Mouse (Mus musculus) megakaryocyte, embryonic 14.5 days (primary cell): ENCODE results near the gene Csrnp3. TPM values are rescaled to one million over a fixed set of nuclear protein-coding genes. Genes with fewer than 3 reads are reported as not detected.

Source experiments
- H3K27me3 ChIP-seq: replicated peaks from 2 replicates; pipeline ENCODE3; 2012; ENCODE audit warnings: inconsistent platforms
- H3K36me3 ChIP-seq: replicated peaks from 2 replicates; pipeline ENCODE3; 2012; ENCODE audit warnings: low read length, inconsistent platforms, mixed read lengths
- H3K4me1 ChIP-seq: 2 replicates; pipeline ENCODE4 v1.6.1; 2012; ENCODE audit warnings: inconsistent platforms
- H3K4me3 ChIP-seq: replicated peaks from 2 replicates; pipeline ENCODE3; 2012; ENCODE audit warnings: moderate library complexity, mild to moderate bottlenecking, inconsistent platforms
- H3K9me3 ChIP-seq: 2 replicates; pipeline ENCODE4 v1.6.1; 2012; ENCODE audit warnings: inconsistent platforms
- FLI1 ChIP-seq: IDR thresholded peaks from 2 replicates; pipeline ENCODE4 v1.6.1; 2012; ENCODE audit warnings: low read length, inconsistent platforms, mixed read lengths
- GATA1 ChIP-seq: IDR thresholded peaks from 3 replicates; pipeline ENCODE4 v1.6.1; 2012; ENCODE audit warnings: mixed read lengths, low read length, inconsistent platforms, borderline replicate concordance
- polyA plus RNA-seq: library from polyadenylated mRNA; stranded (reverse); fragments of >175 nt; gene quantifications from 2 replicates; pipeline ENCODE4 v1.2.3, GENCODE M21; 2012; ENCODE audit warnings: low replicate concordance; ENCODE audit not compliant: insufficient read depth

Csrnp3 gene
- polyA plus RNA-seq, 1 experiment = not detected

GRCm38 (mm10) chr2:65968810-65969209 is 123.2 kb downstream of the Csrnp3 start:
- no peak overlapping the region for H3K4me3 ChIP-seq
- H3K36me3 ChIP-seq = no peaks in the 10 kb centered on the region
- TF ChIP-seq FLI1 = no peak

GRCm38 (mm10) chr2:65973907-65974306 is 128.3 kb downstream of the Csrnp3 start:
- Histone ChIP-seq H3K27me3 (no peaks in the 10 kb centered on the region), H3K4me3 (no peak overlapping the region), H3K4me1 (no peaks in the 10 kb centered on the region), H3K9me3 (peaks cover 25% of the 10 kb centered on the region), H3K36me3 (no peaks in the 10 kb centered on the region)
- TF ChIP-seq FLI1 = no peak

More at GRCm38 (mm10) chr2:65968810-65969209, 123.2 kb downstream of the Csrnp3 start:
- Histone ChIP-seq H3K9me3 (peaks cover 20% of the 10 kb centered on the region), H3K4me1 (no peaks in the 10 kb centered on the region), H3K27me3 (no peaks in the 10 kb centered on the region)

GRCm38 (mm10) chr2:65975383-65975782 is 129.8 kb downstream of the Csrnp3 start:
- no peak overlapping the region for H3K4me3 ChIP-seq
- no peaks in the 10 kb centered on the region for H3K4me1 ChIP-seq
- H3K27me3 ChIP-seq = no peaks in the 10 kb centered on the region
- TF ChIP-seq GATA1 (no peak), FLI1 (no peak)
- no peaks in the 10 kb centered on the region for H3K36me3 ChIP-seq
- peaks cover 31% of the 10 kb centered on the region for H3K9me3 ChIP-seq

GRCm38 (mm10) chr2:65979338-65980053 is 133.9 kb downstream of the Csrnp3 start:
- Histone ChIP-seq H3K36me3 (no peaks in the 10 kb centered on the region), H3K9me3 (peaks cover 17% of the 10 kb centered on the region), H3K27me3 (no peaks in the 10 kb centered on the region), H3K4me1 (no peaks in the 10 kb centered on the region), H3K4me3 (no peak overlapping the region)
- no peak for TF ChIP-seq FLI1
- TF ChIP-seq GATA1 = no peak

DNA sequence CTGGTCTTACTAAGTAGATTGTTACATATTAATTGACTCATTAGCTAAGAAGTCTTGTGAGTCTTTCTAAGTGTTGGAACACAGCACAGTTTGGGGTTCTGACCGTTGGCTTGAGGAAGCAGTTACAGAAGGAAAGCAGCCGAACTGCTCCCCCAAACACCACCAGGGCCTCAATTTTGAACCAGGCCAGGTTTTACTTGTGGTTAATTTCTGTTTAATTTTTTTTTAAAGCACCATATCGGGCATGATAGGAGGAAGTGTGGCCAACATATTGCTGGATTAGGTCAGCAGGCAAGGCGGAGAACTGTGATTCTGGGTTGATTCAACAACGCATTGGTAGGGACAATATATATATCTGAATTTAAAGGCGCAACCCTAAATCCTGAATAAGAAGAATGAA is 135.9 kb downstream of the Csrnp3 start:
- H3K4me1 ChIP-seq = no peaks in the 10 kb centered on the region
- TF ChIP-seq GATA1 (no peak), FLI1 (no peak)
- peaks cover 20% of the 10 kb centered on the region for H3K9me3 ChIP-seq
- H3K4me3 ChIP-seq = no peak overlapping the region
- H3K36me3 ChIP-seq = no peaks in the 10 kb centered on the region
- H3K27me3 ChIP-seq = no peaks in the 10 kb centered on the region

- no peak for TF ChIP-seq GATA1
- TF ChIP-seq FLI1 = no peak
- no peak overlapping the region for H3K4me3 ChIP-seq
- H3K27me3 ChIP-seq = no peaks in the 10 kb centered on the region
- H3K4me1 ChIP-seq = no peaks in the 10 kb centered on the region
- no peaks in the 10 kb centered on the region for H3K36me3 ChIP-seq
- H3K9me3 ChIP-seq = peaks cover 20% of the 10 kb centered on the region
Measured at GRCm38 (mm10) chr2:65981965-65982364, 136.4 kb downstream of the Csrnp3 start.

GRCm38 (mm10) chr2:65985706-65986105 is 140.1 kb downstream of the Csrnp3 start:
- Histone ChIP-seq H3K4me1 (no peaks in the 10 kb centered on the region), H3K27me3 (no peaks in the 10 kb centered on the region), H3K4me3 (no peak overlapping the region), H3K9me3 (peaks cover 9% of the 10 kb centered on the region; the same call in 1 of the 2 replicates), H3K36me3 (no peaks in the 10 kb centered on the region)
- TF ChIP-seq FLI1 = no peak

GRCm38 (mm10) chr2:65987069-65987468 is 141.5 kb downstream of the Csrnp3 start:
- TF ChIP-seq FLI1 = no peak
- no peak for TF ChIP-seq GATA1
- H3K4me3 ChIP-seq = no peak overlapping the region

DNA sequence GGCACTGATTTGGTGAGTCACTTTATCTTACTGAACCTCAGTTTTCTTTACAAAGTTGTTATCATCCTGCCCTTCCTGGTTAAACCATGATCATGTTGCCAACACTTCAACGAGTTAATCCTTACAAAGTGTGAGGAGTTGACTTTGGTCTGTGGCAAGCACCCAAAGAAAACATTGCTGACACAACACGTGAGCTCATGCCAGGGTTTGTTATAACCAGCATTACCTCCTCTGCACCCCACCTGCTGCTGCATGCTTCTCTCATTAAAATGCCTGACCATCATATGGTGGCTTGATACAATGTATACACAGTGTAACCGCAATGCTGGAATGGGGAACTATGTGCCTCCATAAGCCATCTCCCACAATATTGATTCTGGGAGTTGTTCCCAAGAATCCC is 142.0 kb downstream of the Csrnp3 start:
- Histone ChIP-seq H3K4me1 (no peaks in the 10 kb centered on the region), H3K27me3 (no peaks in the 10 kb centered on the region), H3K9me3 (peaks cover 12% of the 10 kb centered on the region; the same call in 1 of the 2 replicates), H3K4me3 (no peak overlapping the region), H3K36me3 (no peaks in the 10 kb centered on the region)
- no peak for TF ChIP-seq FLI1
- no peak for TF ChIP-seq GATA1

More at GRCm38 (mm10) chr2:65987069-65987468, 141.5 kb downstream of the Csrnp3 start:
- Histone ChIP-seq H3K9me3 (peaks cover 7% of the 10 kb centered on the region; the same call in 1 of the 2 replicates), H3K4me1 (no peaks in the 10 kb centered on the region), H3K27me3 (no peaks in the 10 kb centered on the region), H3K36me3 (no peaks in the 10 kb centered on the region)

GRCm38 (mm10) chr2:65988788-65989187 is 143.2 kb downstream of the Csrnp3 start:
- peaks cover 18% of the 10 kb centered on the region for H3K9me3 ChIP-seq
- H3K27me3 ChIP-seq = no peaks in the 10 kb centered on the region
- H3K36me3 ChIP-seq = no peaks in the 10 kb centered on the region
- no peak overlapping the region for H3K4me3 ChIP-seq
- no peak for TF ChIP-seq GATA1
- no peak for TF ChIP-seq FLI1
- H3K4me1 ChIP-seq = no peaks in the 10 kb centered on the region

DNA sequence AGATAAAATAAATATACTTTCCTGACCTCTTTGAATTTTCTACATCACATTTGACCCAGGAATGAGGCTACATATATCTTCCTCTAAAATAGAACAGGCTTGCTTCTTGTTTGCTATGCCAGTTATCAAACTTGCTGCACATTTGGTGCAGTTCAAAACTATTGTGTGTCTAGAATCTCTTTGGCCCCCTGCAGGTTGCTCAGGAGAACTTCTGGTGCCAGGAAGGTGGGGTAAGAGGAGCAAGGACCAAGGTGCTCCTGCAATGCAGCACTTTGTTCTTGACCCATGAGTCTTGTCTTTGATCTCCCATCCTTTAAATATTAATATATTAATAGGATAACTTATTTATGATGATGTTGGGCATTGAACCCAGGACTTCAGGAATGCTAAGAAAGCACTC is 144.5 kb downstream of the Csrnp3 start:
- H3K36me3 ChIP-seq = no peaks in the 10 kb centered on the region
- peaks cover 20% of the 10 kb centered on the region for H3K9me3 ChIP-seq
- no peak for TF ChIP-seq GATA1
- no peak for TF ChIP-seq FLI1
- no peaks in the 10 kb centered on the region for H3K27me3 ChIP-seq
- no peak overlapping the region for H3K4me3 ChIP-seq
- no peaks in the 10 kb centered on the region for H3K4me1 ChIP-seq
